Mouse (Mus musculus) hindlimb bud, embryonic 11.5 days (tissue): Measurements from ENCODE around the gene Olfr963.
"Not testable (repeated sequence)": the region's sequence is repeated elsewhere in the genome, so short reads cannot be mapped to it uniquely, and the experiment has no call there.

Experiments
- DNase-seq: peaks from one replicate; pipeline ENCODE4 v3.0.0-alpha.2; 2012; ENCODE audit warnings: low read depth, low spot score; ENCODE audit errors: extremely low spot score

Gene Olfr963

GRCm38 (mm10) chr9:39666905-39667304 lies at the start of gene Olfr963:
Gene Olfr963, plus strand, starts transcription at chr9:39667205.
- DNase-seq = no peak

DNA sequence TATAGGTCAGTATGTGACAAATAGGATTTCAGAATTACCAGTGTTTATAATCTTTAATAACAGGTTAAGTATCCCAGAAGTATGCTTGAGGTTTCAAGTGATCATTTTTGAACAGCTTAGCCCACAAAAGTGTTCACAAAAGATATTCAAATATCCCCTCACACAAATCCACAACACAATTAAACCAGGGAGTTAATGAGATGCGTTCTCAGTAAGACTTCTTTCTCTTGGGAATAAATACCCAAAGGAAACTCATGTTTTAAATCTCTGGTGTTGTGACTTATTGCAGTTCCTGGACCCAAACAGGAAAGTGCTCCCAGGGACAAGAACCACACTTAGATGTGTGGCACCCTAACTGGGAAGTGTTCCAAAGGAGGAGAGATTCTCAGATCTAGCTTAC lies 45.9 kb upstream of the Olfr963 start, which contains the start of gene Olfr960:
TSS of gene Olfr960 (plus strand) at position 301 of the 400 bp plus-strand sequence.
- no peak for DNase-seq

DNA sequence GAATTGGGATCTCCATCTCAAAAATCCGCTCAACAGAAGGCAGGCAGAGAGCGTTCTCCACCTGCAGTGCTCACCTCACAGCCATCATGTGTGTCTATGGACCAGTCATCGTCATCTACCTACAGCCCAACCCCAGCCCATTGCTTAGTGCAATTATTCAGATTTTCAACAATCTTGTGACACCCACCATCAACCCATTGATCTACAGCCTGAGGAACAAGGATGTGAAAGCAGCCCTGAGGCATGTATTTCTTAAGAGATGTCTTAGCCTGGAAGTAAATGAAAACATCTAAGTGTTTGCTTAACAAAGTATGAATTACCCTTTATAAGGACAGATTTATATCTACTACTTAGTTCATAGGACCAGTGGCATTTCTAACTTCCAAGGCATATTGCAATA lies 43.2 kb upstream of the Olfr963 start:
- no peak for DNase-seq

GRCm38 (mm10) chr9:39624711-39625110 lies 42.3 kb upstream of the Olfr963 start:
- no peak for DNase-seq

DNA sequence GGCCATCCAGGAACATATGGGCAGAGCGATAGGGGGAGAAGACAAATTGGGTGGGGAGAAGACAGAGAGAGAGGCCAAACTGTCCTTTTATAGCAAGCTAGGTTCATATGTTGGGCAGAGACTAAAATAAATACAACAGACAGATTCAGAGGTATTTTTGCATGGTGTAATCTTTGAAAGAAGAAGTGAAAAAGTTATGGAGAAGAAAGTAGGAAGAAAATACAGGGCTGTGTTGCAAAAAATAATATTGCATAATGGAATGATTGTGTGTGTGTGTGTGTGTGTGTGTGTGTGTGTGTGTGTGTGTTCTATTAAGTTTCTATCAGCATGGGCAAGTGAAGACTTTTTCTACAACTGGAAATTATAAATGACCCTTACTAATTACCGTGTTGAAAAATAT lies 37.9 kb upstream of the Olfr963 start:
- no peak for DNase-seq

- no peak for DNase-seq
Measured at GRCm38 (mm10) chr9:39633913-39634594, 33.0 kb upstream of the Olfr963 start.

GRCm38 (mm10) chr9:39644785-39645184 lies 22.2 kb upstream of the Olfr963 start, which contains the start of gene Olfr961:
Gene Olfr961, plus strand, starts transcription at chr9:39645085.
- no peak for DNase-seq

DNA sequence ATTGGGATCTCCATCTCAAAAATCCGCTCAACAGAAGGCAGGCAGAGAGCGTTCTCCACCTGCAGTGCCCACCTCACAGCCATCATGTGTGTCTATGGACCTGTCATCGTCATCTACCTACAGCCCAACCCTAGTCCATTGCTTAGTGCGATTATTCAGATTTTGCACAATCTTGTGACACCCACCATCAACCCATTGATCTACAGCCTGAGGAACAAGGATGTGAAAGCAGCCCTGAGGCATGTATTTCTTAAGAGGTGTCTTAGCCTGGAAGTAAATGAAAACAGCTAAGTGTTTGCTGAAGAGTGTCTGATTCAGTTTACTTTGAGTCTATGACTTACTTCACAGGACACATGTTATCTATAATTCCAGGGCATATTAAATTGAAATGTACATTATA lies 19.6 kb upstream of the Olfr963 start:
- DNase-seq = no peak

DNA sequence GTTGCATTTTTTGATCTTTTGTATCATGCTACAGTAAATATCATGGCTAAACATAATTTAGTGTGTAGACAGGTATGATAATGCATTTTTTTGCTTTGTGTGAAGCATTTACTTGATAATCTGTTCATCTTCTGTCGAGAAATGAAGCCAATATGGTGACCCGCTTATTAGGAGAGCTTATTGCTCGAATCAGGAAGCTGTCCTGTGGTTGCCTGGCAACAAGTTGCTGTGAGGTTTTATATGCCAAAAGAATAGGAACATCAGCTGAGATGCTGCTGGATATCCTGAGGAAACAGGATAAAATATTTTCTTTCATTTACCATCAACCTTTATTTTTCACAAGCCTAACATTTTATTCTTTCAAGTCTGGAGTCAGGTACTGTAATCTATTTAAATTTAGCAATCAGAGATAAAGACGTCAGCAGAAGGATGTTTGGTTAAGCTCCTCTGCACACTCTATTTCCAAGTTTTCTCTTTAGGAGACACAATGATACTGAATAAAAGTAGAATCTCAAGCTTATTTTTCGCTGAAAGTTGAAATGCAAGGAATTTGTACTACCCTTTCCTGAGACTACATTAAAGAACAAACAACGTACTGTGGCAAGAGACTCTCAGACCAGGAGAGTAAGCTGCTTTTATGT lies 12.1 kb upstream of the Olfr963 start:
- no peak for DNase-seq

DNA sequence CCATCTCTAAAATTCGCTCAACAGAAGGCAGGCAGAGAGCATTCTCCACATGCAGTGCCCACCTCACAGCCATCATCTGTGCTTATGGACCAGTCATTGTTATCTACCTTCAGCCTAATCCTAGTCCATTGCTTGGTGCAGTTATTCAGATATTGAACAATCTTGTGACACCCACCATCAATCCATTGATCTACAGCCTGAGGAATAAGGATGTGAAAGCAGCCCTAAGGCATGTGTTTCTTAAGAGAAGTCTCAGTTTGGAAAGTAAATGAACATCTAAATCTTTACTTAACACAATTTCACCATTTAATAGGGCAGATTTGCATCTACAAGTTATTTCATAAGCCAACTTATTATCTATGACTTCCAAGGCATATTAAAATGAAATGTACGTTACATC lies 2.7 kb downstream of the Olfr963 start:
- no peak for DNase-seq

DNA sequence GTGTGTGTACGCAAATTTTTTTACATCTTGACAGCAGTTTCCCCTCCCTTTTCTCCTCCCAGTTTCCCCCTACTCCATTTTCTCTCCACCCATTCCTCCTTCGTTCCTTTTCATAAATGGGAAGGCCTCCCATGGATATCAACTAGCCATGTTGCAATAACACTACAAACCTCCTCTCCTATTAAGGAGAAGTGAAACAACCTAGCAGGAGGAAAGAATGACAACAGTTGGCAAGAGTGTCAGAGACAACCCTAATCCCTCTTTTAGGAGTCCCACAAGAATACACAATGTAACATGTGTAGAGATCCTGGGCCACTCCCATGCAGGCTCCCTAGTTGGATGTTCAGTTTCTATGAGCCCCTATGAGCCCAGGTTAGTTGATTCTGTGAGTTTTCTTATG lies 7.8 kb downstream of the Olfr963 start:
- no peak for DNase-seq

- DNase-seq = no peak
Measured at GRCm38 (mm10) chr9:39678557-39678956, 11.6 kb downstream of the Olfr963 start.

DNA sequence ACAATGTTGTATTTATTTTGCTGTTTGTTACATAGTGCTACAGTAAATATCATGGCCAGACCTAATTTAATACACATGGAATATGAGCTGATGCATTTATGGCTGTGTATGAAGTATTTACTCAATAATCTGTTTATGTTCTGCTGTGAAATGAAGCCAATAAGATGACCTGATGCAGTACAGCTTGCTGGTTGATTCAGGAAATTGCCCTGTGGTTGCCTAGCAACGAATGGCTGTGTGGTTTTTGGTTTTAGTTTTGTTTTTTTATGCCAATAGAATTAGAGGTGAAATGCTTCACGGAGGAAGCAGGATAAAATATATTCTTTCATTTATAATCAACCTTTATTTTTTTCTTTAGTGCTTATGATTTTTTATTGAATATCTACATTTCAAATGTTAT lies 12.3 kb downstream of the Olfr963 start:
- DNase-seq = no peak

GRCm38 (mm10) chr9:39701123-39701522 lies 34.1 kb downstream of the Olfr963 start:
- not testable (repeated sequence) for DNase-seq

- no peak for DNase-seq
Measured at GRCm38 (mm10) chr9:39707017-39707416, 40.0 kb downstream of the Olfr963 start, which contains the start of gene Olfr149. Gene Olfr149, minus strand, starts transcription at chr9:39707117.

DNA sequence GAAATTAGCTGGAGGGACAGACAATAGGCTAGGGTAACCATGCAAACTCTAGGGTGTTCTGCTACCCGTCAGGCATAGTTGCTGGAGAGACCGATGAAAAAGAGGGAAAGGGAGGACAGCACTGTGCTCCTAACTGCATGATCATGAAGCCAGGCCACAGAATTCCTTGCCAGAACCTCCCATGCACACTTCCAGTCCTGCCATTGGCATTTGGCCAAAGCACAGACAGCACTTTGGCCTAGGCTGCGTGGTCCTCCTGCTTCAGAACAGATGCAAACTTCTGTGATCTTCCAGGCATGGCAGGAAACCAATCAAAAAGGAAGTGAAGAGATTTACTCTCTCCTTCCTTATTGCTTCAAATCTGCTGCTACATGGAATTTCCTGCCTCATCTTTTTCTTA lies 42.0 kb downstream of the Olfr963 start:
- no peak for DNase-seq

DNA sequence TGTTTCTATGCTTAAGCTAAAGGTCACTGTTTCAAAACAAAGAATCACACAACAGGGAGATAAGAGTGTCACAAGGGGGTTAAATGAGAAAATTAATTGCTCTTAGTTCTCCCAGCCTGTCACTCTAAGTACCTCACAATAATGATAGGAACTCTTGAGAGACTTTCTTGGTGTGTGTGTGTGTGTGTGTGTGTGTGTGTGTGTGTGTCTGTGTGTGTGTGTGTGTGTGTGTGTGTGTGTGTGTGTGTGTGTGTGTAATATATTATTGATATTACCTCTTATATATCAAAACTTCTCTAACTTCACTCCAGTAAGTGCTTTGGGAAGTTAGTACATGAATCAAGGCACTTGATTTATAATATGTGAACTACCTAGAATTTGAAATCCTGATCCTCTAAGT lies 44.0 kb downstream of the Olfr963 start, which contains the start of gene Olfr965:
TSS of gene Olfr965 (plus strand) at position 301 of the 400 bp plus-strand sequence.
- no peak for DNase-seq
